Mouse (Mus musculus) kidney, adult 9 months (tissue): ENCODE measurements around the gene Pigl.
"Not testable (repeated sequence)": the region's sequence is repeated elsewhere in the genome, so short reads cannot be mapped to it uniquely, and the experiment has no call there.

Experiments used
- DNase-seq: peaks from one replicate; pipeline ENCODE4 v3.0.0; 2022

Pigl gene

GRCm38 (mm10) chr11:62458276-62458724, at the start of gene Pigl, which contains the start of gene Ncor1:
Gene Pigl, plus strand, starts transcription at chr11:62458460.
Gene Ncor1, minus strand, starts transcription at chr11:62458541.
- DNase-seq: peak; percentile 88

GRCm38 (mm10) chr11:62408848-62409247, 49.4 kb upstream of the Pigl start:
- DNase-seq: no peak

DNA sequence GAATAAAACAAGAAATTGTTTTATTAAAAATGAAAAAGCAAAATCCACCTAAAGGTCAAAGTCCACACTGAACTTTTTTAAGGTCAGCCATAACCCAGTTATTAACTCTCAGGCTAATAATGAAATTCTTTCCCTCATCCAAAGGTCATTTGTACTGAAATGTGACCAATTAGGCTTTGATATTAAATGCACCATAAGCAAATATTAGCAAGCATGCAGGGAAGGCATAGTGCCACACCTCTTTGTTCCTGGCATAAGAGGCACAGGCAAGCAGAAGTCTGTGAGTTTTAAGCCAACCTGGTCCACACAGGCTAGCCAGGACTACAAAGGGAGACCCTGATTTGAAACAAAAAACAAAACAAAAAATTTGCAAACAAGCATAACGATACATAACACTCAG, 48.6 kb upstream of the Pigl start:
- DNase-seq: peak; percentile 67

- DNase-seq: no peak
Measured at GRCm38 (mm10) chr11:62415026-62415425, 43.2 kb upstream of the Pigl start.

DNA sequence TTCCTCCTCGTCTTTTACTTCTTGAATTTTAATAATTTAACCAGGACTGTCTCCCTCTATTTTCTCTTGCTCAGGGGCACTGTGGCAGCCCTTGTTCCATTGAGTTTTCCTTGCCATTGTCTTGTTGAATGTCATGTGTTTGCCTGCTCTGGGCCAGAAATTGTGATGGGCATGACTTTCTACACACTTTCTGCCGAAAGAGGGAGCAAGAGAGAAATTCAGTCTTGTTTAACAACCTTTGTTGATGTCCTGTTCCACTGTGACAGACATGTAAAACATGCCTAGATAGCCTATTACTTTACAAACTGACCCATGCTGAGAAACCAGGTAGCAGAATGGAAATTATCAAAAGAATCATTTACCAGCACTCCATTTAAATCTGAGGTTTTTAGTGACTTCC, 33.7 kb upstream of the Pigl start:
- peak; percentile 62 for DNase-seq

DNA sequence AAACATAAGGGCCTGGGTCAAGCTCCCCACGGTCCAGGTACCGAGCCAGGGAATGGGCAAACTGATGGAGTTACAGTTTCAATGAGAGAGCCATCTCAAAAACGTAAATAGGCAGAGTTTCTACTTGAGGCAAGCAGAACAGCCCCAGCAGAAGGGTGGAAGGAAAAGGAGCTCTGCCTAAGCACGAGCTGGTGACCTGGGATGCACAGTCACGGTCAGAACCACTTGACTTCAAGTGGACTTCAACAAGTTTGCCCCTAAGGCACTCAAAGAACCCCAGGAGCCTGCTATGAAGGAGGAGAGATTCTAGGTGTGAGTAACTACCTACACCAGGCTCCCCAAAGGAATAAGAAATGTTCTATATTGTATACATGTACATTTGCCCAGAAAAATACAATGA, 32.0 kb upstream of the Pigl start:
- no peak for DNase-seq

GRCm38 (mm10) chr11:62427105-62427504, 31.2 kb upstream of the Pigl start:
- no peak for DNase-seq

DNA sequence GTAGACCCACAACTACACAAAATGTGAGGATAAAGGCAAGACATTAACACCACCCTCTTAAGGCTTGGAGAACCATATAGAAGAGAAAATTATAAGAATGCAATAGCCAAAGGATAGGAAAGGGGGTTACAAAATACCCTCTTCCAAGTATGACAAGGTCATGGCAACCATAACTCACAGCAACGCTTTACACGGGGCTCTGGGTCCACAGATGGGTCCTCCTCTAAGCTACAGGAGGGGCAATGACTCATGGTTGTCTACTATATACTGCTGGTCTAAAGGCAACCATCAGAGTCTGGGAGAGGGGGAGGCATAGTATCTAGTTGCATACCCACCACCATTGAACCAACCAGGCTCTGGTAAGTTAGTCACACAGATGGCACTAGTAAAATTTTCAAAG, 26.0 kb upstream of the Pigl start:
- no peak for DNase-seq

- DNase-seq: peak; percentile 62
Measured at GRCm38 (mm10) chr11:62440670-62441315, 17.5 kb upstream of the Pigl start.

DNA sequence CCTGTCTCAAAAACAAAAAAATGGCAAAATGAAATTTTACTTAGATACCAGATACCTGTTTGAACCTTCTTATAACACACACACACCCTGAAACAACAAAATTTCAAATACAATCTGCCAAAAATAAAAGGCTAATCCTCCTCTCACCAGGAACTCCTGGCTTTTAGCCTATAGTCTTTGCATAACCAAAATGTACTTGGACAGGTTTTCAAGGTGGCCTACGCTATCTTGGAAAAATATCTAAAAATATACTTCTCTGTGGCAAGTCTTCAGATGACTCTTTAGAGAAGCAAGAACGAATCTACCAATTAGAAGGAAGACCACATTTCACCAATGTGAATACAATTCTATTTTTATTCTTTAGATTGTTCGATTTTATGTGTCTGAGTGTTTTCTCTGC, 12.5 kb upstream of the Pigl start:
- no peak for DNase-seq

DNA sequence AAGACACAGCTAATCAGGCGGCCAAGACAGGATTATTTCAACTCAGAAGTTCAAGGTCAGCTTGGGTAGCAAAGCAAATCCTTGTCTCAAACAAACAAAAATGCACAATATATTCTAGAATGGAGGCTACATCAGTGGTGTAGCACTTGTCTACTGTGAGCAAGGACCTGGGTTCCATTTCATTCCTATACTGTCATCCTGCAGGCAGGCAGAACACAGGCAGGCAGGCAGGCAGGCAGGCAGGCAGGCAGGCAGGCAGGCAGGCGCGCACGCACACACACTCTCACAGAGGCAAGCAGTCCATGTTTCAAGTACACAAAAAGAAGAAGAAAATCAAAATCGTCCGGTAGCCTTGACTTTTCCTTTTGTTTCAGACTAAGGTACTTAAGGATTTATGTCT, 9.3 kb upstream of the Pigl start:
- no peak for DNase-seq

GRCm38 (mm10) chr11:62455193-62455592, 3.1 kb upstream of the Pigl start:
- no peak for DNase-seq

GRCm38 (mm10) chr11:62456021-62456482, 2.2 kb upstream of the Pigl start:
- no peak for DNase-seq

- DNase-seq: peak; percentile 58
Measured at GRCm38 (mm10) chr11:62456483-62457172, 1.6 kb upstream of the Pigl start.

- DNase-seq: peak; percentile 92
Measured at GRCm38 (mm10) chr11:62457241-62457890, 894 bp upstream of the Pigl start.

GRCm38 (mm10) chr11:62457891-62458270, 379 bp upstream of the Pigl start:
- no peak for DNase-seq

DNA sequence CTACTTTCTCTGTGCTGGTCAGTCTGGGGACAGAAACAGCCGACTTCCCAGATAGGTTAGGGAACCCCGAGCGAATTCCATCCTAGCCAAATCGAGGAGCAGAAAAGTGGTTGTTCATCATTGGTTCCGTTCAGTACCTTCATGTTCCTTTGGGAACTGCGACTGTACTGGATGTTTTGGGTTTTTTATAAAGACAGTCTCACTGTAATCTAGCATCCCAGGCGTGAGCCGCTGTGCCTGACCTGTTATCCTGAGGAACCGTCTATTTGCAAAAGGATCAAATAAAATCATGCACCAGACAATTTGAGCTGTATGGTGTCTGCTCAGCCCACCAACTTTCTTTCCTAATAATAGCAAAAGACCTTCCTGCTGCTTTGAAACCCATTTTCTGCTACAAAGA, 520 bp downstream of the Pigl start:
- no peak for DNase-seq

- DNase-seq: not testable (repeated sequence)
Measured at GRCm38 (mm10) chr11:62462529-62462928, 4.3 kb downstream of the Pigl start.

DNA sequence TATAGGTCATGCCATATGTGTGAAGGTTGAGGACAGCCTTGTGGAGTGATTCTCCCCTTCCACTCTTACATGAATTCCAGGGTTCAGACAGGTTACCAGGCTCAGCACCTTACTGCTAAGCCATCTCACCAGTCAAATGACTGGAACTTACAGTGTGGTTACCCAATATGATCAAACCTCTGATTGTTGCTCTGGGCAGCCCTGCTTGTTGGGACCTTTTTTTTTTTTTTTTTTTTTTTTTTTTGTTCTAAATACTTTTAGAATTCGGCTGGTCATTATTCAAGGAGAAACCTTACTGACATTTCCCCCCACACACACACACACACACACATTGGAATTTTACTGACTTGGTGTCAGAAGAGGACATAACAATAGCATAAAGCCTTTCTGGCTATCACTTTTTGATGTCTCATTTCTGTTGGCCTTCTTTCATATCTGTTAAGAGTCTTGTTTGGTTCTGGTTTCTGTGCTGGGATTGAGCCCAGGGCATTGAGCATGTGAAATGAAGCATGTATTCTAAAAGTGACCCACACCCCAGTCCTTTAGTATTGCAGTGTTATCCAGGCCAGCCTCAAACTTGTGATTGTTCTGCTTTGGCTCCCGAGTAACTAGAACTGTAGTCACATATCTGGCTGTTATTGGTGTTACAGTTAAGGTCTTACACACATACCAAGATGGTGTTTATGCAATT, 5.1 kb downstream of the Pigl start:
- peak; percentile 30 for DNase-seq

DNA sequence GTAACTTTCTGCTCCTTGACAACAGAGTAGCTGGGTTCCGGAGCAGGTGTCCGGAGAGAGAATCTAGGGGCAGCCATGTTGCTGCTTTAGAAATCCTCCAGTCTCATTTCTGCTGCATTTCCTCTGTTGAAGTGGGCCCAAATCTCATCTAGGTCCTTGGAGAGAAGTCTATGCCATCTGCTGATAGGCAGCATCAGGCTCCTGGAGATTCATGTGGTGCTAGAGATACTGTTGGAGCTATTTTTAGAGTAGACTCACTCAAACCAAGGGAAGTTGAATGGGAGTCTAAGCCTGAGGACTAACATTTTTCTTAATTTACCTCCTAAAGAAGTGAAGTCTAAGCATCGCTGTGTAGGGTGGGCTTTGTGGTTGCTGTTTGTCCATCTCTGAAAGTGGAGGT, 6.4 kb downstream of the Pigl start:
- DNase-seq: no peak

- no peak for DNase-seq
Measured at GRCm38 (mm10) chr11:62465849-62466248, 7.6 kb downstream of the Pigl start.

GRCm38 (mm10) chr11:62466546-62466945, 8.3 kb downstream of the Pigl start:
- DNase-seq: no peak

DNA sequence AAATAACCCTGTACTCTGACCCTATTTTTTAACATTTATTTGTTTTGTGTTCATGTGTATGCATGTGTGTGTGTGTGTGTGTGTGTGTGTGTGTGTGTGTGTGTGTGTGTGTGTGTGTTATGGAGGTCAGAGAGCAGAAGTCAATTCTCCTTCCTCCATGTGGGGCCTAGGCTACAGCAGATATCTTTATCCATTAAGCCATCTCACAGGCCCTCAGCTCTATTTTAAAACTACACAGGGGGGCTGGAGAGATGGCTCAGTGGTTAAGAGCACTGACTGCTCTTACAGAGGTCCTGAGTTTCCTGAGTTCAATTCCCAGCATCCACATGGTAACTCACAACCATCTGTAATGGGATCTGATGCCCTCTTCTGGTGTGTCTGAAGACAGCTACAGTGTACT, 9.0 kb downstream of the Pigl start:
- not testable (repeated sequence) for DNase-seq
